Mouse (Mus musculus) liver, embryonic 14.5 days (tissue): ENCODE measurements at regions not wholly inside any gene's neighbourhood (a gene's known extent, or its start where the extent isn't known, plus 50 kb on each side); places are given as distances from the start of the nearest gene placed in this dataset.

Experiments
- CTCF ChIP-seq: IDR thresholded peaks from 2 replicates; pipeline ENCODE4 v1.5.1; 2016; ENCODE audit warnings: antibody characterized with exemption, low read depth, control low read depth
- EP300 ChIP-seq: IDR thresholded peaks from 2 replicates; pipeline ENCODE4 v1.6.1; 2016; ENCODE audit warnings: antibody characterized with exemption, low read depth

DNA sequence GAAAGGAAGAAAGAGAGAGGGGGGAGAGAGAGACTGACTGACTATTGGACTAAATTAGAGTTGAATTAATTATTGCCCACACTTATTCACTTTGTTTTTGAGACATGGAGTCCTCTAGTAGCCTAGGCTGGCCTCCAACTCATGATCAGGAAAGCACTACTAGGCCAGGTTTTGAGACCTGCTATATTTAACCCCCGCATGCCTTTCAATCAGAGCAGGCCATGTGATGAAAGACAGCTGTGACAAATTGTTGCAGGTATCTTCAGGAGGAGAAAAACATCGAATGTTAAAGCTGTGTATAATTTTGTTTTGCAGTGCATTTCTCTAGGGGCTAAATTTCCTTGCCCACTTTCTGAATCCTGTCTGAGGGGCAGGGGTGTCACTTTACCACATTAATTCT, 53.1 kb upstream of the Lrig2 start:
- TF ChIP-seq CTCF (no peak), EP300 (no peak)
